8 mouse cellular contexts compared by ENCODE assay signal in genomic region chr5:72558716-72559526, GRCm38 (mm10). TPM values are rescaled to one million over a fixed set of nuclear protein-coding genes. Genes with fewer than 3 reads are reported as not detected.
DNase-seq lines count a peak whose midpoint lies in the region; ATAC-seq and TF ChIP-seq lines count a peak whose summit lies in the region.

No protein-coding gene starts in this region.

- DNase-seq in cerebellum, adult 2 months: no peak
- no peak for DNase-seq in cerebellum, adult 8-10 months
- peak; percentile 53 for DNase-seq in c-Kit-negative CD71-positive TER-119-positive erythroid progenitor cells, embryonic 14.5 days (ENCODE audit: low read depth, low spot score)
- peak; percentile 29 to 35 for DNase-seq in frontal cortex, postnatal 14 days (ENCODE audit: low spot score in 2 of 2)
- DNase-seq in midbrain, embryonic 10.5 days (ENCODE audit: low spot score): no peak
- DNase-seq in testis, postnatal 10 days (ENCODE audit: low spot score): peak; percentile 68

- H3K27ac ChIP-seq in cerebellum, adult 2 months (ENCODE audit: insufficient read depth, low read length): peak overlapping the region; percentile 10
- H3K27ac ChIP-seq in intestine, postnatal 0 days (ENCODE audit: low read depth, low read length): 0 out of 2 replicates have a peak overlapping the region, but pooled peaks have one; percentile 28
- peak overlapping the region; percentile 95 for H3K27ac ChIP-seq in midbrain, embryonic 10.5 days (replicated peaks)

- H3K4me3 ChIP-seq in cerebellum, adult 2 months (replicated peaks; ENCODE audit: insufficient read depth, low read depth, low read length): peak overlapping the region; percentile 65
- peak overlapping the region; percentile 64 for H3K4me3 ChIP-seq in C2C12 (ENCODE audit: insufficient read depth, poor library complexity, severe bottlenecking)
- H3K4me3 ChIP-seq in intestine, postnatal 0 days (ENCODE audit: low read depth, low read length): peak overlapping the region; percentile 95
- peak overlapping the region; percentile 93 for H3K4me3 ChIP-seq in midbrain, embryonic 10.5 days

- H3K27me3 ChIP-seq in cerebellum, adult 2 months (ENCODE audit: control insufficient read depth, insufficient read depth, low read length): no peaks in the 10 kb centered on the region
- H3K27me3 ChIP-seq in C2C12 (ENCODE audit: control insufficient read depth, insufficient read depth, insufficient read length): no peaks in the 10 kb centered on the region
- H3K27me3 ChIP-seq in intestine, postnatal 0 days (replicated peaks; ENCODE audit: control insufficient read depth, insufficient read depth, low read length): no peaks in the 10 kb centered on the region
- no peaks in the 10 kb centered on the region for H3K27me3 ChIP-seq in midbrain, embryonic 10.5 days (ENCODE audit: low read depth, poor library complexity, severe bottlenecking)

- peaks cover 3% of the 10 kb centered on the region; the same call in 1 of the 2 replicates for H3K4me1 ChIP-seq in cerebellum, adult 2 months (ENCODE audit: control insufficient read depth, insufficient read depth, low read length)
- H3K4me1 ChIP-seq in intestine, postnatal 0 days (replicated peaks; ENCODE audit: control insufficient read depth, insufficient read depth, low read length): 0 out of 2 replicates have a peak, but pooled peaks cover 3% of the 10 kb centered on the region
- H3K4me1 ChIP-seq in midbrain, embryonic 10.5 days: peaks cover 17% of the 10 kb centered on the region

- TF ChIP-seq CTCF in cerebellum, adult 2 months (IDR thresholded peaks at IDR 0.05; ENCODE audit: borderline replicate concordance, insufficient read depth, low read depth, low read length): no peak
- TF ChIP-seq CTCF in C2C12 (IDR thresholded peaks at IDR 0.05; ENCODE audit: control insufficient read depth, insufficient read depth, insufficient read length): no peak
- peak; percentile 25; the same call in 1 of the 2 replicates for TF ChIP-seq CTCF in intestine, postnatal 0 days (IDR thresholded peaks at IDR 0.05; ENCODE audit: low read depth)

- H3K36me3 ChIP-seq in C2C12 (ENCODE audit: control insufficient read depth, insufficient read depth): peaks cover 23% of the 10 kb centered on the region
- H3K36me3 ChIP-seq in intestine, postnatal 0 days (ENCODE audit: control insufficient read depth, insufficient read depth): 0 out of 2 replicates have a peak, but pooled peaks cover 5% of the 10 kb centered on the region
- peaks cover 23% of the 10 kb centered on the region for H3K36me3 ChIP-seq in midbrain, embryonic 10.5 days

- no peaks in the 10 kb centered on the region for H3K9me3 ChIP-seq in intestine, postnatal 0 days (ENCODE audit: control insufficient read depth)
- H3K9me3 ChIP-seq in midbrain, embryonic 10.5 days (replicated peaks): no peaks in the 10 kb centered on the region

- peak overlapping the region; percentile 93 for H3K4me2 ChIP-seq in intestine, postnatal 0 days (replicated peaks; ENCODE audit: low read depth)

- peaks cover 30% of the 10 kb centered on the region for H3K79me2 ChIP-seq in C2C12 (ENCODE audit: control insufficient read depth, insufficient read depth)

- peak overlapping the region; percentile 65 for H3K9ac ChIP-seq in intestine, postnatal 0 days (ENCODE audit: low read depth, low read length)

- H3K79me3 ChIP-seq in C2C12 (ENCODE audit: low read depth): peaks cover 14% of the 10 kb centered on the region

- H3ac ChIP-seq in C2C12 (ENCODE audit: control insufficient read depth, insufficient read length, low read depth): peak overlapping the region; percentile 99

- WGBS in cerebellum, adult 2 months: 1% methylated on average over 57 of the region's 57 CpGs
- under 1% methylated on average over 57 of the region's 57 CpGs for WGBS in intestine, postnatal 0 days
- under 1% methylated on average over 57 of the region's 57 CpGs for WGBS in midbrain, embryonic 10.5 days

- no peak for TF ChIP-seq POLR2A in cerebellum, adult 2 months (IDR thresholded peaks at IDR 0.05; ENCODE audit: borderline replicate concordance, insufficient read depth, low read length)

- ATAC-seq in intestine, postnatal 0 days: peak; percentile 51

TF ChIP-seq in C2C12, 6 proteins besides CTCF, POLR2A, EP300 and RAD21:
- no peak for TF ChIP-seq MYOG (IDR thresholded peaks at IDR 0.05; ENCODE audit: control insufficient read depth, extremely low read depth, insufficient read length)
- no peak for TF ChIP-seq MAX (IDR thresholded peaks at IDR 0.05)
- no peak for TF ChIP-seq USF1 (IDR thresholded peaks at IDR 0.05; ENCODE audit: low read depth)
- no peak for TF ChIP-seq FOSL1 (IDR thresholded peaks at IDR 0.05; ENCODE audit: insufficient read depth, low read length, poor library complexity, severe bottlenecking)
- no peak for TF ChIP-seq CEBPB (IDR thresholded peaks at IDR 0.05; ENCODE audit: low read depth)
- TF ChIP-seq MYOD1 (IDR thresholded peaks at IDR 0.05; ENCODE audit: control insufficient read depth, insufficient read length, low read depth): no peak

RNA-seq across cellular contexts. Expression of gene Nfxl1, which starts 0.6 kb away (rescaled TPM):
- 9.6 and 10.9 TPM in 2 replicates for polyA plus RNA-seq in cerebellum, adult 2 months (2012; rRNA removed)
- 7.0 TPM for polyA plus RNA-seq in C2C12 (2012; fragmentation: generic; extraction: Trizol)
- polyA plus RNA-seq in intestine, postnatal 0 days (2015; fragmentation: Nextera tagmentation; extraction: Ambion mirVana): 6.3 and 7.1 TPM in 2 replicates
- 17.8 and 20.4 TPM in 2 replicates for polyA plus RNA-seq in midbrain, embryonic 10.5 days (2016; fragmentation: Nextera tagmentation; extraction: Ambion mirVana)

RNA-seq across cellular contexts. Expression of gene Zar1, which starts 22.1 kb away (rescaled TPM):
- polyA plus RNA-seq in cerebellum, adult 2 months (2012; rRNA removed): 0.48 and 0.56 TPM in 2 replicates
- not detected for polyA plus RNA-seq in C2C12 (2012; fragmentation: generic; extraction: Trizol)
- polyA plus RNA-seq in intestine, postnatal 0 days (2015; fragmentation: Nextera tagmentation; extraction: Ambion mirVana): not detected in 2 replicates
- 0.54 and 1.2 TPM in 2 replicates for polyA plus RNA-seq in midbrain, embryonic 10.5 days (2016; fragmentation: Nextera tagmentation; extraction: Ambion mirVana)

RNA-seq across cellular contexts. Expression of gene Gm5868, which starts 28.4 kb away (rescaled TPM):
- polyA plus RNA-seq in cerebellum, adult 2 months (2012; rRNA removed): 0.49 and 0.82 TPM in 2 replicates
- not detected for polyA plus RNA-seq in C2C12 (2012; fragmentation: generic; extraction: Trizol)
- 0.29 and 0.71 TPM in 2 replicates for polyA plus RNA-seq in intestine, postnatal 0 days (2015; fragmentation: Nextera tagmentation; extraction: Ambion mirVana)
- 3.7 and 6.3 TPM in 2 replicates for polyA plus RNA-seq in midbrain, embryonic 10.5 days (2016; fragmentation: Nextera tagmentation; extraction: Ambion mirVana)

RNA-seq across cellular contexts. Expression of gene Corin, which starts 54.6 kb away (rescaled TPM):
- polyA plus RNA-seq in cerebellum, adult 2 months (2012; rRNA removed): 2.3 and 3.0 TPM in 2 replicates
- polyA plus RNA-seq in C2C12 (2012; fragmentation: generic; extraction: Trizol): 0.02 TPM
- polyA plus RNA-seq in intestine, postnatal 0 days (2015; fragmentation: Nextera tagmentation; extraction: Ambion mirVana): 0.09 TPM in 2 replicates
- 5.0 and 5.7 TPM in 2 replicates for polyA plus RNA-seq in midbrain, embryonic 10.5 days (2016; fragmentation: Nextera tagmentation; extraction: Ambion mirVana)

Comparison
In these comparisons a context has a peak if more than half of its experiments do, and no peak if none do; other contexts are left out.
1. DNase-seq: peak in c-Kit-negative CD71-positive TER-119-positive erythroid progenitor cells, embryonic 14.5 days (single experiment), frontal cortex, postnatal 14 days (2 of 2) and testis, postnatal 10 days (single experiment); none in cerebellum, adult 2 months (0 of 2), cerebellum, adult 8-10 months (single experiment) and midbrain, embryonic 10.5 days (single experiment).
2. H3K27ac ChIP-seq: peak in every context shown above with its lines; median percentile 95 in midbrain, embryonic 10.5 days; 28 in intestine, postnatal 0 days; 10 in cerebellum, adult 2 months.
3. Peak in every context shown above with its lines, with median percentiles within 50 percentile points of each other: H3K4me3 ChIP-seq.